Mouse (Mus musculus) thymus, adult 2 months (tissue): ENCODE data around the gene Angptl8. TPM values are rescaled to one million over a fixed set of nuclear protein-coding genes. Genes with fewer than 3 reads are reported as not detected.

Experiments used
- DNase-seq: peaks from one replicate; pipeline ENCODE4 v3.0.0; 2021
- H3K27ac ChIP-seq: fragments of 200-500 bp; 2 replicates; pipeline ENCODE4 v1.5.1; 2012; ENCODE audit warnings: low read length, control low read depth; ENCODE audit not compliant: control insufficient read depth, insufficient read depth
- H3K27me3 ChIP-seq: fragments of 200-500 bp; 2 replicates; pipeline ENCODE4 v1.6.1; 2012; ENCODE audit warnings: mild to moderate bottlenecking, low read length, moderate library complexity, mixed read lengths; ENCODE audit not compliant: control insufficient read depth, insufficient read depth
- H3K36me3 ChIP-seq: fragments of 200-500 bp; 2 replicates; pipeline ENCODE4 v1.6.1; 2012; ENCODE audit warnings: mild to moderate bottlenecking, low read length, moderate library complexity; ENCODE audit not compliant: control insufficient read depth, insufficient read depth
- H3K4me1 ChIP-seq: fragments of 200-500 bp; replicated peaks from 2 replicates; pipeline ENCODE4 v1.6.1; 2012; ENCODE audit warnings: low read length; ENCODE audit not compliant: control insufficient read depth, insufficient read depth
- H3K4me3 ChIP-seq: fragments of 200-500 bp; 2 replicates; pipeline ENCODE4 v1.5.1; 2012; ENCODE audit warnings: mild to moderate bottlenecking, low read length, control low read depth, moderate library complexity; ENCODE audit not compliant: control insufficient read depth, insufficient read depth
- CTCF ChIP-seq: fragments of 200-500 bp; IDR thresholded peaks from 2 replicates; pipeline ENCODE4 v1.5.1; 2012; ENCODE audit warnings: mild to moderate bottlenecking, control low read depth, low read length, moderate library complexity, borderline replicate concordance; ENCODE audit not compliant: control insufficient read depth, poor library complexity, insufficient read depth; ENCODE audit errors: extremely low read depth
- POLR2A ChIP-seq: fragments of 200-500 bp; IDR thresholded peaks from 2 replicates; pipeline ENCODE4 v1.6.1; 2012; ENCODE audit warnings: mild to moderate bottlenecking, low read length, control low read depth, moderate library complexity; ENCODE audit not compliant: control insufficient read depth, poor library complexity, insufficient read depth; ENCODE audit errors: extremely low read depth
- WGBS: fragments of 180-500 bp; shearing (Covaris S2); methylation state at CpG from one replicate; pipeline ENCODE4 v1.1.7; 2018; 5-methylcytosine and 5-hydroxymethylcytosine counted together
- polyA plus RNA-seq: library from polyadenylated mRNA; depleted of rRNA; stranded (reverse); fragments of >200 nt; gene quantifications from 2 replicates; pipeline ENCODE4 v1.2.3, GENCODE M21; 2012

Angptl8 gene
- polyA plus RNA-seq, 1 experiment = 4.7 TPM

- TF ChIP-seq POLR2A (no peak), CTCF (no peak)
- 92% methylated on average over 12 of the region's 12 CpGs for WGBS
- H3K27me3 ChIP-seq = no peaks in the 10 kb centered on the region
- DNase-seq = no peak
- no peak overlapping the region for H3K27ac ChIP-seq
- H3K4me1 ChIP-seq = no peaks in the 10 kb centered on the region
- H3K4me3 ChIP-seq = no peak overlapping the region
- no peaks in the 10 kb centered on the region for H3K36me3 ChIP-seq
Measured at GRCm38 (mm10) chr9:21820183-21820582, 15.1 kb upstream of the Angptl8 start.

GRCm38 (mm10) chr9:21822686-21823085 is 12.6 kb upstream of the Angptl8 start:
- Histone ChIP-seq H3K27ac (no peak overlapping the region), H3K4me3 (no peak overlapping the region), H3K36me3 (no peaks in the 10 kb centered on the region), H3K27me3 (no peaks in the 10 kb centered on the region), H3K4me1 (no peaks in the 10 kb centered on the region)
- 92% methylated on average over 6 of the region's 6 CpGs for WGBS
- no peak for DNase-seq
- TF ChIP-seq CTCF (no peak), POLR2A (no peak)

- Histone ChIP-seq H3K27ac (no peak overlapping the region), H3K4me1 (no peaks in the 10 kb centered on the region), H3K27me3 (no peaks in the 10 kb centered on the region), H3K36me3 (no peaks in the 10 kb centered on the region), H3K4me3 (no peak overlapping the region)
- 84% methylated on average over 4 of the region's 4 CpGs for WGBS
- TF ChIP-seq POLR2A = no peak
- no peak for TF ChIP-seq CTCF
- no peak for DNase-seq
Measured at GRCm38 (mm10) chr9:21823957-21824356, 11.4 kb upstream of the Angptl8 start.

GRCm38 (mm10) chr9:21824366-21824765 is 10.9 kb upstream of the Angptl8 start:
- H3K27ac ChIP-seq = no peak overlapping the region
- DNase-seq = no peak
- H3K4me1 ChIP-seq = no peaks in the 10 kb centered on the region
- WGBS = 96% methylated on average over 10 of the region's 10 CpGs
- no peak overlapping the region for H3K4me3 ChIP-seq
- H3K36me3 ChIP-seq = no peaks in the 10 kb centered on the region
- TF ChIP-seq POLR2A = no peak
- no peak for TF ChIP-seq CTCF
- H3K27me3 ChIP-seq = no peaks in the 10 kb centered on the region

- Histone ChIP-seq H3K4me3 (no peak overlapping the region), H3K27ac (no peak overlapping the region), H3K27me3 (no peaks in the 10 kb centered on the region), H3K36me3 (no peaks in the 10 kb centered on the region), H3K4me1 (no peaks in the 10 kb centered on the region)
- WGBS = 96% methylated on average over 14 of the region's 14 CpGs
- TF ChIP-seq POLR2A (no peak), CTCF (no peak)
- no peak for DNase-seq
Measured at GRCm38 (mm10) chr9:21829834-21830460, 5.4 kb upstream of the Angptl8 start.

- Histone ChIP-seq H3K36me3 (no peaks in the 10 kb centered on the region), H3K27ac (no peak overlapping the region), H3K27me3 (no peaks in the 10 kb centered on the region), H3K4me1 (no peaks in the 10 kb centered on the region), H3K4me3 (no peak overlapping the region)
- TF ChIP-seq CTCF (no peak), POLR2A (no peak)
- DNase-seq = no peak
- WGBS = 93% methylated on average over 5 of the region's 5 CpGs
Measured at GRCm38 (mm10) chr9:21830461-21830850, 4.9 kb upstream of the Angptl8 start.

GRCm38 (mm10) chr9:21830936-21831335 is 4.4 kb upstream of the Angptl8 start:
- H3K27ac ChIP-seq = no peak overlapping the region
- no peak overlapping the region for H3K4me3 ChIP-seq
- no peaks in the 10 kb centered on the region for H3K4me1 ChIP-seq
- no peaks in the 10 kb centered on the region for H3K36me3 ChIP-seq
- DNase-seq = no peak
- WGBS = 93% methylated on average over 11 of the region's 11 CpGs
- H3K27me3 ChIP-seq = no peaks in the 10 kb centered on the region
- TF ChIP-seq CTCF (no peak), POLR2A (no peak)
